In genomic region chr6:120324295-120324927, GRCm38 (mm10) we compare ENCODE assay signal across 9 mouse cellular contexts. TPM values are rescaled to one million over a fixed set of nuclear protein-coding genes. Genes with fewer than 3 reads are reported as not detected.
DNase-seq lines count a peak whose midpoint lies in the region; ATAC-seq and TF ChIP-seq lines count a peak whose summit lies in the region.
"Had no signal": no experiment of that assay in that cellular context is flagged by ENCODE, and none has a peak within 500 bp of the region (broad histone marks: within the 10 kb centered on the region; RNA-seq: fewer than 3 reads in every experiment).

No protein-coding gene starts in this region.

- 32% methylated on average over 6 of the region's 6 CpGs for WGBS in forebrain, embryonic 15.5 days
- 33% methylated on average over 6 of the region's 6 CpGs for WGBS in intestine, embryonic 15.5 days
- WGBS in limb, embryonic 11.5 days = 29% methylated on average over 6 of the region's 6 CpGs

- no peak overlapping the region for H3K4me2 ChIP-seq in forebrain, embryonic 15.5 days (replicated peaks)
- H3K4me2 ChIP-seq in intestine, embryonic 15.5 days (replicated peaks) = no peak overlapping the region
- H3K4me2 ChIP-seq in limb, embryonic 11.5 days (ENCODE audit: low read depth, severe bottlenecking) = no peak overlapping the region

- peaks cover 33% of the 10 kb centered on the region for H3K4me1 ChIP-seq in E14TG2a.4 (replicated peaks; ENCODE audit: low read depth, low read length)
- H3K4me1 ChIP-seq in forebrain, embryonic 15.5 days = no peaks in the 10 kb centered on the region
- H3K4me1 ChIP-seq in intestine, embryonic 15.5 days (replicated peaks) = no peaks in the 10 kb centered on the region
- no peaks in the 10 kb centered on the region for H3K4me1 ChIP-seq in limb, embryonic 11.5 days (ENCODE audit: control insufficient read depth, insufficient read depth, low read length)

- ATAC-seq in forebrain, embryonic 15.5 days (replicated peaks) = 0 out of 2 replicates have a peak, but pooled peaks have one; percentile 60
- peak; percentile 53 for ATAC-seq in intestine, embryonic 15.5 days
- ATAC-seq in limb, embryonic 11.5 days (ENCODE audit: insufficient number of reproducible peaks, low FRiP score, low TSS enrichment, low read depth) = no peak

- peaks cover 31% of the 10 kb centered on the region for H3K36me3 ChIP-seq in E14TG2a.4 (ENCODE audit: insufficient read depth, low read length)
- peaks cover 12% of the 10 kb centered on the region for H3K36me3 ChIP-seq in forebrain, embryonic 15.5 days
- 0 out of 2 replicates have a peak, but pooled peaks cover 6% of the 10 kb centered on the region for H3K36me3 ChIP-seq in intestine, embryonic 15.5 days
- H3K36me3 ChIP-seq in limb, embryonic 11.5 days (ENCODE audit: control insufficient read depth, insufficient read depth, low read length) = peaks cover 8% of the 10 kb centered on the region; the same call in 1 of the 2 replicates

- peak; percentile 89 for TF ChIP-seq CTCF in E14TG2a.4 (conservative IDR thresholded peaks at IDR 0.05; ENCODE audit: low read length)

- no peak overlapping the region for H3K4me3 ChIP-seq in E14TG2a.4 (replicated peaks; ENCODE audit: low read length)
- no peak overlapping the region for H3K4me3 ChIP-seq in forebrain, embryonic 15.5 days
- H3K4me3 ChIP-seq in intestine, embryonic 15.5 days (replicated peaks) = no peak overlapping the region
- H3K4me3 ChIP-seq in limb, embryonic 11.5 days (ENCODE audit: low read depth, low read length) = no peak overlapping the region

- no peak overlapping the region for H3K9ac ChIP-seq in forebrain, embryonic 15.5 days (replicated peaks)
- no peak overlapping the region for H3K9ac ChIP-seq in intestine, embryonic 15.5 days
- no peak overlapping the region for H3K9ac ChIP-seq in limb, embryonic 11.5 days (ENCODE audit: low read length)

- no peaks in the 10 kb centered on the region for H3K27me3 ChIP-seq in E14TG2a.4 (ENCODE audit: insufficient read depth, low read length)
- H3K27me3 ChIP-seq in forebrain, embryonic 15.5 days = no peaks in the 10 kb centered on the region
- no peaks in the 10 kb centered on the region for H3K27me3 ChIP-seq in intestine, embryonic 15.5 days (replicated peaks)
- no peaks in the 10 kb centered on the region for H3K27me3 ChIP-seq in limb, embryonic 11.5 days (ENCODE audit: control insufficient read depth, insufficient read depth, low read length)

- DNase-seq in 3134 (ENCODE audit: extremely low read depth, insufficient read length, low spot score) = peak; percentile 25
- peak; percentile 66 for DNase-seq in c-Kit-positive CD71-negative TER-119-negative erythroid progenitor cells, embryonic 14.5 days (ENCODE audit: low read depth)
- peak; percentile 64 for DNase-seq in limb, embryonic 11.5 days (ENCODE audit: low spot score)
- peak; percentile 19 for DNase-seq in ovary, postnatal 10 days (ENCODE audit: low spot score)
- DNase-seq in thymus, postnatal 10 days (ENCODE audit: low spot score in 2 of 2) = peak; percentile 9 to 63

- H3K27ac ChIP-seq in forebrain, embryonic 15.5 days (replicated peaks) = no peak overlapping the region
- no peak overlapping the region for H3K27ac ChIP-seq in intestine, embryonic 15.5 days
- H3K27ac ChIP-seq in limb, embryonic 11.5 days (replicated peaks; ENCODE audit: low read depth, low read length) = no peak overlapping the region

- H3K9me3 ChIP-seq in E14TG2a.4 (ENCODE audit: low read length) = no peaks in the 10 kb centered on the region
- no peaks in the 10 kb centered on the region for H3K9me3 ChIP-seq in forebrain, embryonic 15.5 days
- no peaks in the 10 kb centered on the region for H3K9me3 ChIP-seq in intestine, embryonic 15.5 days
- no peaks in the 10 kb centered on the region for H3K9me3 ChIP-seq in limb, embryonic 11.5 days (ENCODE audit: control insufficient read depth, low read length)

RNA-seq across cellular contexts. Expression of gene B4galnt3, which starts 30.1 kb away (rescaled TPM):
- polyA plus RNA-seq in forebrain, embryonic 15.5 days (2015; fragmentation: Nextera tagmentation; extraction: Ambion mirVana) = 0.10 TPM in 2 replicates
- 1.4 and 1.6 TPM in 2 replicates for polyA plus RNA-seq in intestine, embryonic 15.5 days (2015; fragmentation: Nextera tagmentation; extraction: Ambion mirVana)
- 0.13 and 0.19 TPM in 2 replicates for polyA plus RNA-seq in limb, embryonic 11.5 days (2014; fragmentation: Nextera tagmentation; extraction: Ambion mirVana)

RNA-seq across cellular contexts. Expression of gene D330020A13Rik, which starts 30.2 kb away (rescaled TPM):
- not detected in 2 replicates for polyA plus RNA-seq in forebrain, embryonic 15.5 days (2015; fragmentation: Nextera tagmentation; extraction: Ambion mirVana)
- 0.40 TPM in 2 replicates for polyA plus RNA-seq in intestine, embryonic 15.5 days (2015; fragmentation: Nextera tagmentation; extraction: Ambion mirVana)
- not detected in 2 replicates for polyA plus RNA-seq in limb, embryonic 11.5 days (2014; fragmentation: Nextera tagmentation; extraction: Ambion mirVana)
- polyA plus RNA-seq: large intestine, adult 2 months had no signal

RNA-seq across cellular contexts. Expression of gene Kdm5a, which starts 39.5 kb away (rescaled TPM):
- polyA plus RNA-seq in forebrain, embryonic 15.5 days (2015; fragmentation: Nextera tagmentation; extraction: Ambion mirVana) = 50.9 and 53.8 TPM in 2 replicates
- 34.6 and 37.3 TPM in 2 replicates for polyA plus RNA-seq in intestine, embryonic 15.5 days (2015; fragmentation: Nextera tagmentation; extraction: Ambion mirVana)
- 51.7 and 54.1 TPM in 2 replicates for polyA plus RNA-seq in limb, embryonic 11.5 days (2014; fragmentation: Nextera tagmentation; extraction: Ambion mirVana)

RNA-seq across cellular contexts. Expression of gene Ccdc77, which starts 39.8 kb away (rescaled TPM):
- polyA plus RNA-seq in forebrain, embryonic 15.5 days (2015; fragmentation: Nextera tagmentation; extraction: Ambion mirVana) = 13.0 and 15.1 TPM in 2 replicates
- 20.5 and 22.1 TPM in 2 replicates for polyA plus RNA-seq in intestine, embryonic 15.5 days (2015; fragmentation: Nextera tagmentation; extraction: Ambion mirVana)
- 29.2 and 30.6 TPM in 2 replicates for polyA plus RNA-seq in limb, embryonic 11.5 days (2014; fragmentation: Nextera tagmentation; extraction: Ambion mirVana)
